Mouse (Mus musculus): ENCODE measurements at regions not wholly inside any gene's neighbourhood (a gene's known extent, or its start where the extent isn't known, plus 50 kb on each side); places are given as distances from the start of the nearest gene placed in this dataset.

DNA sequence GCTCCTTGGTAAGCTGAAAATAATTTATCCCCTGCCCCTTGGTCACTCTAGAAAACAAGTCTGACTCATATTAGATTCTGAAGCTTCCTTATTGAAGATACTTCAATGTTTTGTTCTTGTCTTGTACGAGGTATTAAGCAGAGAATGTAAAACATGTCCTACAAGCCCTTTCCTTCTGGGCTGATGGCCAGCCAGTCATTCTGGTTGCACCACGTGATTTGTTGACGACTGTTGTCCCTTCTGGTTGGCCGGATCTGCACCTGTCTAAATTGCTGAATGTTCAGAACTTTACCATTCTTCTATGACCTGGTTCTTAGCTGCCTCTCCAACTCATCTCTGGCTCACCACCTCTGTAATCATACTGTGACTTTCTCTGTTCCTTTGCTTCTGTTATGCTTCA is 220.9 kb upstream of the Prdm1 start:
- H3K27me3 ChIP-seq = no peaks in the 10 kb centered on the region

DNA sequence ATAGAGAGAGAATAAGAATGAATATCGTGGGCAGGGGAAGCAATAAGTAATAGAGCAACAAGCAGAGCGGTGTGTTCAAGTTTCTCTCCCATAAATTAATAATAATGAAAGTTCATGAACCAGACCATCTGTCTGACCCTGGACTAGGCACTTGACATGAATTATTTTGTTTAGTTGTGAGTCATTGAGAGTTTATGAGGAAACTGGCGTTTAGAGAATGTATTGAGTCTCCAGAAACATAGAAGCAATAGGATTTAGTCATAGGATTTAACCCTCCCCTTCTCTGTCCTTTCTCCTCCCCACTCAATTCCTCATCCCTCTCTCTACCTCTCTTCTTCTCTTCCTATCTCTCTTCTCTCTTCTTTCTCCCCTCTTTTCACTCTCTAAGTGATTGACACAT is 219.1 kb upstream of the Prdm1 start:
- Histone ChIP-seq H3K9ac (no peak overlapping the region), H3K27ac (no peak overlapping the region), H3K4me3 (no peak overlapping the region), H3K4me2 (no peak overlapping the region), H3K36me3 (no peaks in the 10 kb centered on the region), H3K27me3 (no peaks in the 10 kb centered on the region), H3K4me1 (replicated peaks) (no peaks in the 10 kb centered on the region), H3K9me3 (no peaks in the 10 kb centered on the region)
- ATAC-seq (ENCODE audit: low FRiP score) = no peak
- WGBS = 84% methylated on average over 3 of the region's 3 CpGs

More for the DNA sequence above, 220.9 kb upstream of the Prdm1 start:
- no peak overlapping the region for H3K9ac ChIP-seq
- no peaks in the 10 kb centered on the region for H3K9me3 ChIP-seq
- WGBS = 90% methylated on average over 4 of the region's 4 CpGs
- ATAC-seq (ENCODE audit: low FRiP score) = no peak
- H3K4me2 ChIP-seq = no peak overlapping the region
- H3K4me3 ChIP-seq = no peak overlapping the region
- no peak overlapping the region for H3K27ac ChIP-seq
- H3K36me3 ChIP-seq = no peaks in the 10 kb centered on the region
- no peaks in the 10 kb centered on the region for H3K4me1 ChIP-seq (replicated peaks)

- Histone ChIP-seq H3K4me3 (no peak overlapping the region), H3K9ac (no peak overlapping the region), H3K9me3 (no peaks in the 10 kb centered on the region), H3K4me1 (replicated peaks) (no peaks in the 10 kb centered on the region), H3K4me2 (no peak overlapping the region), H3K27ac (no peak overlapping the region), H3K36me3 (no peaks in the 10 kb centered on the region), H3K27me3 (no peaks in the 10 kb centered on the region)
- 59% methylated on average over 2 of the region's 2 CpGs for WGBS
- ATAC-seq (ENCODE audit: low FRiP score) = no peak
Measured at GRCm38 (mm10) chr10:44744221-44744620, 215.9 kb upstream of the Prdm1 start.

DNA sequence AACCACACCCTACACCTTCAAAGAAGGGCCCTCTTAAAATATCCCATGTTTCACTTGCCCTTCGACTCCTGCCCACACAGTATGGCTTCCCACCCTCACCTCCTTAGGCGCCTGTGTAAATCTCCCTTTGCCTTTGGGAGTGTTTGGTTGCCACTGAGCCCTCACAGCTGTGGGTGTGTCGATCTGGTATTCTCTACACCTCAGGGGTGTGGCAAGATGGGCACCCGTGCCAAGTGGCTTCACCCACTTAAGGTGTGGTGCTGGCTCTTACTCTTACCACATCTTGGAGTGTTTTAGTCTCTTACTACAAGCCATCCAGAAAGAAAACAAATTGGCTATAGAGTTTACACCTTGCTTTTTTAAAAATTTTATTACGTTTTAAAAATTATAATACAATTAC is 205.3 kb upstream of the Prdm1 start:
- no peaks in the 10 kb centered on the region for H3K27me3 ChIP-seq
- no peak overlapping the region for H3K9ac ChIP-seq
- no peak overlapping the region for H3K4me2 ChIP-seq
- no peak overlapping the region for H3K27ac ChIP-seq
- H3K4me3 ChIP-seq = no peak overlapping the region
- H3K4me1 ChIP-seq (replicated peaks) = no peaks in the 10 kb centered on the region
- 88% methylated on average over 5 of the region's 5 CpGs for WGBS
- H3K9me3 ChIP-seq = no peaks in the 10 kb centered on the region
- ATAC-seq (ENCODE audit: low FRiP score) = no peak
- no peaks in the 10 kb centered on the region for H3K36me3 ChIP-seq

GRCm38 (mm10) chr10:44730721-44731120 is 202.4 kb upstream of the Prdm1 start:
- no peak overlapping the region for H3K4me3 ChIP-seq
- no peaks in the 10 kb centered on the region for H3K27me3 ChIP-seq
- no peak for ATAC-seq (ENCODE audit: low FRiP score)
- no peak overlapping the region for H3K9ac ChIP-seq
- no peaks in the 10 kb centered on the region for H3K9me3 ChIP-seq
- H3K36me3 ChIP-seq = no peaks in the 10 kb centered on the region
- 87% methylated on average over 8 of the region's 8 CpGs for WGBS
- no peaks in the 10 kb centered on the region for H3K4me1 ChIP-seq (replicated peaks)
- no peak overlapping the region for H3K27ac ChIP-seq
- H3K4me2 ChIP-seq = no peak overlapping the region

GRCm38 (mm10) chr10:44728963-44729362 is 200.7 kb upstream of the Prdm1 start:
- no peak overlapping the region for H3K4me2 ChIP-seq
- no peaks in the 10 kb centered on the region for H3K9me3 ChIP-seq
- H3K4me3 ChIP-seq = no peak overlapping the region
- H3K9ac ChIP-seq = no peak overlapping the region
- no peaks in the 10 kb centered on the region for H3K36me3 ChIP-seq
- ATAC-seq (ENCODE audit: low FRiP score) = no peak
- H3K27me3 ChIP-seq = no peaks in the 10 kb centered on the region
- no peaks in the 10 kb centered on the region for H3K4me1 ChIP-seq (replicated peaks)
- 87% methylated on average over 4 of the region's 4 CpGs for WGBS
- H3K27ac ChIP-seq = no peak overlapping the region

GRCm38 (mm10) chr10:44724575-44724974 is 196.3 kb upstream of the Prdm1 start:
- Histone ChIP-seq H3K27ac (no peak overlapping the region), H3K4me3 (no peak overlapping the region), H3K4me2 (no peak overlapping the region), H3K4me1 (replicated peaks) (no peaks in the 10 kb centered on the region), H3K9ac (no peak overlapping the region), H3K27me3 (no peaks in the 10 kb centered on the region), H3K9me3 (no peaks in the 10 kb centered on the region), H3K36me3 (no peaks in the 10 kb centered on the region)
- WGBS = 82% methylated on average over 3 of the region's 3 CpGs
- ATAC-seq (ENCODE audit: low FRiP score) = no peak

GRCm38 (mm10) chr10:44723845-44724244 is 195.5 kb upstream of the Prdm1 start:
- no peak for ATAC-seq (ENCODE audit: low FRiP score)
- Histone ChIP-seq H3K4me2 (no peak overlapping the region), H3K4me3 (no peak overlapping the region), H3K27ac (no peak overlapping the region), H3K36me3 (no peaks in the 10 kb centered on the region), H3K4me1 (replicated peaks) (no peaks in the 10 kb centered on the region), H3K9me3 (no peaks in the 10 kb centered on the region), H3K9ac (no peak overlapping the region), H3K27me3 (no peaks in the 10 kb centered on the region)
- 77% methylated on average over 1 of the region's 1 CpGs for WGBS

DNA sequence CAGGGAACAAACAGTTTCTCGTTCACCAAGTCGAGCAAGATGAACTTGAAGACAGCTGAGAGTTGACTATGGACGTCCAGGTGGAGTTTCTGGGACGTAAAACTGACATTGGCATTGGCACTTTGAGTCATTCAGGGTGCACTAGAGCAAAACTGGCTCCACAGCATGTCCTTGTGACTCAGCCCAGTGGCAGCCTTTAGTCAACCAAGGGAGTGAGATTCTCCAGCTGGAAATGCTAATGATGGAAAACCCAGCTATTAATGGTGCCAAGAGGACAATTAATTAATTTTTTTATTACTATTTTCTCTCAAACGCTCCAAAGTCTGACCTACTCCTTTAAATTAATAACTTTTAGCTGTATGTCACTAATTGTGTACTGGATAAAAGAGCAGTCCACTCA is 195.0 kb upstream of the Prdm1 start:
- 85% methylated on average over 5 of the region's 5 CpGs for WGBS
- no peak for ATAC-seq (ENCODE audit: low FRiP score)
- Histone ChIP-seq H3K9me3 (no peaks in the 10 kb centered on the region), H3K27me3 (no peaks in the 10 kb centered on the region), H3K4me1 (replicated peaks) (no peaks in the 10 kb centered on the region), H3K4me2 (no peak overlapping the region), H3K27ac (no peak overlapping the region), H3K36me3 (no peaks in the 10 kb centered on the region), H3K4me3 (no peak overlapping the region), H3K9ac (no peak overlapping the region)

DNA sequence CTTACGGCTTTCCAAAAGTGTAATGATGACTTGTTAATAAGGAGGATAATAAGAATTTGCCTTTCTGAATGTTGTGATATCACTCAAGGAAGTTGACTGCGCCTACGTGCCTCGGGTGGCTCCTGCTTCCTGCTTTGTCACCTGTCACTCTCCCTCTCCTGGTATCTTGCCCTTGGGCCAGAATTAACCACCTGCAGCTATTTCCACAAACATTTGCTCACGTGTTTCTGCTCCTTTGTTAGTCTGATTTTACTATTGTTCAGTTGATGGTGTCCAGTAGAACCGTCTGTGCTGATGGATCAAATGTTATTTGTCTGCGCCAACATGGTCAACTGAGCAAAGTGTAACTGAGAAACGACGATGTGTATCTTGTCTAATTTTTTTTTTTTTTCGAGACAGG is 193.4 kb upstream of the Prdm1 start:
- no peaks in the 10 kb centered on the region for H3K4me1 ChIP-seq (replicated peaks)
- ATAC-seq (ENCODE audit: low FRiP score) = no peak
- no peak overlapping the region for H3K4me3 ChIP-seq
- H3K9ac ChIP-seq = no peak overlapping the region
- H3K4me2 ChIP-seq = no peak overlapping the region
- no peaks in the 10 kb centered on the region for H3K36me3 ChIP-seq
- H3K27ac ChIP-seq = no peak overlapping the region
- no peaks in the 10 kb centered on the region for H3K9me3 ChIP-seq
- WGBS = 88% methylated on average over 10 of the region's 10 CpGs
- no peaks in the 10 kb centered on the region for H3K27me3 ChIP-seq

DNA sequence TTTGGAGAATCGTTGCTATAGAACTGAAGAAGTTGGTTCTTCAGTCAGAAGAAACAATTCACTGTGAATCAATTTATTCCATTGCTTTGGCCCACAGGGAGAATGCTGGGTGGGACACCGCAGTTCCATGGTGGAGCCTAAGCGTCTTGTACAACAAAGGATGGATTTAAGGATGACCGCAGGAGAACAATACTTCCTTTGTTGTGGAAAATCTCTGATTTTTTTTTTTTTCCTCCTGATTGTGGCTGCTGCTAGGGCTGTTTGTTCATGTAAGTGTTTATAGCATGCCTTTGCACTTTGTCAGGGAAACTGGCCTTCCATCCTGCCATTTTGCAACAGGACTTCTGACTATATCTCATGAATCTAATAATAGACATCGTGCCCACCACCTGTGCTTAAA is 188.3 kb upstream of the Prdm1 start:
- no peak for ATAC-seq (ENCODE audit: low FRiP score)
- no peak overlapping the region for H3K27ac ChIP-seq
- H3K9ac ChIP-seq = no peak overlapping the region
- WGBS = 23% methylated on average over 5 of the region's 5 CpGs
- no peaks in the 10 kb centered on the region for H3K9me3 ChIP-seq
- H3K36me3 ChIP-seq = no peaks in the 10 kb centered on the region
- no peaks in the 10 kb centered on the region for H3K27me3 ChIP-seq
- H3K4me3 ChIP-seq = no peak overlapping the region
- H3K4me2 ChIP-seq = no peak overlapping the region
- no peaks in the 10 kb centered on the region for H3K4me1 ChIP-seq (replicated peaks)

GRCm38 (mm10) chr10:44715902-44716301 is 187.6 kb upstream of the Prdm1 start:
- no peaks in the 10 kb centered on the region for H3K4me1 ChIP-seq (replicated peaks)
- H3K27me3 ChIP-seq = no peaks in the 10 kb centered on the region
- H3K9ac ChIP-seq = no peak overlapping the region
- H3K4me3 ChIP-seq = no peak overlapping the region
- no peak overlapping the region for H3K27ac ChIP-seq
- no peak for ATAC-seq (ENCODE audit: low FRiP score)
- no peaks in the 10 kb centered on the region for H3K9me3 ChIP-seq
- H3K36me3 ChIP-seq = no peaks in the 10 kb centered on the region
- H3K4me2 ChIP-seq = no peak overlapping the region

- Histone ChIP-seq H3K4me2 (no peak overlapping the region), H3K4me1 (replicated peaks) (no peaks in the 10 kb centered on the region), H3K9me3 (no peaks in the 10 kb centered on the region), H3K27me3 (no peaks in the 10 kb centered on the region), H3K27ac (no peak overlapping the region), H3K36me3 (no peaks in the 10 kb centered on the region), H3K4me3 (no peak overlapping the region), H3K9ac (no peak overlapping the region)
- WGBS = 91% methylated on average over 4 of the region's 4 CpGs
- ATAC-seq (ENCODE audit: low FRiP score) = no peak
Measured at GRCm38 (mm10) chr10:44708830-44709229, 180.5 kb upstream of the Prdm1 start.

- WGBS = 90% methylated on average over 3 of the region's 3 CpGs
- Histone ChIP-seq H3K27ac (no peak overlapping the region), H3K4me3 (no peak overlapping the region), H3K36me3 (no peaks in the 10 kb centered on the region), H3K27me3 (no peaks in the 10 kb centered on the region), H3K4me2 (no peak overlapping the region), H3K9me3 (no peaks in the 10 kb centered on the region), H3K4me1 (replicated peaks) (no peaks in the 10 kb centered on the region), H3K9ac (no peak overlapping the region)
- ATAC-seq (ENCODE audit: low FRiP score) = no peak
Measured at GRCm38 (mm10) chr10:44704143-44704542, 175.8 kb upstream of the Prdm1 start.
